In genomic region chr3:146264146-146264545, GRCm38 (mm10) we compare ENCODE assay signal across 16 mouse cellular contexts.
"Had no signal": no experiment of that assay in that cellular context is flagged by ENCODE, and none has a peak within 500 bp of the region (broad histone marks: within the 10 kb centered on the region; RNA-seq: fewer than 3 reads in every experiment).

No protein-coding gene starts in this region.

- H3K27me3 ChIP-seq: limb, embryonic 12.5 days; limb, embryonic 15.5 days; liver, embryonic 13.5 days had no signal

- H3K4me1 ChIP-seq: hindbrain, embryonic 13.5 days; limb, embryonic 12.5 days; limb, embryonic 15.5 days; liver, embryonic 13.5 days had no signal

- DNase-seq: layer of hippocampus, postnatal 36 days; left cerebral cortex, postnatal 4 days; liver, embryonic 13.5 days; lung, adult 2 months; lung, postnatal 14 days; lung, postnatal 4 days; midbrain, embryonic 14.5 days; thymus, adult 18-20 months; thymus, postnatal 36 days had no signal

- ATAC-seq: hindbrain, embryonic 16.5 days; intestine, embryonic 16.5 days had no signal

- H3K4me3 ChIP-seq: hindbrain, embryonic 13.5 days; left cerebral cortex, adult 2 months; limb, embryonic 12.5 days; limb, embryonic 15.5 days; liver, embryonic 13.5 days had no signal

- H3K36me3 ChIP-seq: hindbrain, embryonic 13.5 days; limb, embryonic 12.5 days; limb, embryonic 15.5 days; liver, embryonic 13.5 days had no signal

- H3K9me3 ChIP-seq: hindbrain, embryonic 13.5 days; limb, embryonic 12.5 days; limb, embryonic 15.5 days; liver, embryonic 13.5 days had no signal

- H3K4me2 ChIP-seq: hindbrain, embryonic 13.5 days; limb, embryonic 12.5 days; limb, embryonic 15.5 days; liver, embryonic 13.5 days; midbrain, embryonic 11.5 days had no signal

- H3K27ac ChIP-seq: hindbrain, embryonic 13.5 days; left cerebral cortex, adult 2 months; limb, embryonic 12.5 days; limb, embryonic 15.5 days; liver, embryonic 13.5 days had no signal

- H3K9ac ChIP-seq: hindbrain, embryonic 13.5 days; limb, embryonic 12.5 days; limb, embryonic 15.5 days; liver, embryonic 13.5 days had no signal
